Mouse (Mus musculus): ENCODE data around the gene 1700092M07Rik. TPM values are rescaled to one million over a fixed set of nuclear protein-coding genes. Genes with fewer than 3 reads are reported as not detected.

Gene 1700092M07Rik
- total RNA-seq, 1 experiment = 8.9 TPM

- Histone ChIP-seq H3K4me1 (ENCODE audit: control insufficient read depth in 2 of 2, insufficient read depth in 2 of 2, low read length in 2 of 2, poor library complexity in 1 of 2) (no peaks in the 10 kb centered on the region), H3K9me3 (ENCODE audit: control insufficient read depth, insufficient read depth, low read depth, low read length) (no peaks in the 10 kb centered on the region), H3K27ac (ENCODE audit: insufficient read depth, low read depth, low read length, poor library complexity, severe bottlenecking) (no peak overlapping the region), H3K36me3 (ENCODE audit: control insufficient read depth, insufficient read depth, low read length, poor library complexity, severe bottlenecking) (peaks cover 23% of the 10 kb centered on the region), H3K4me3 (ENCODE audit: insufficient read depth in 1 of 2, low read depth in 1 of 2, low read length in 2 of 2, poor library complexity in 1 of 2, severe bottlenecking in 1 of 2) (no peak overlapping the region), H3K9ac (ENCODE audit: insufficient read depth, low read depth, low read length, poor library complexity, severe bottlenecking) (no peak overlapping the region)
- no peak for TF ChIP-seq MAFK (IDR thresholded peaks at IDR 0.05; ENCODE audit: insufficient read depth, low read depth, low read length)
- TF ChIP-seq HCFC1 (IDR thresholded peaks at IDR 0.05; ENCODE audit: borderline replicate concordance, insufficient read depth, low read length) = no peak
- no peak for TF ChIP-seq ZC3H11A (IDR thresholded peaks at IDR 0.05; ENCODE audit: borderline replicate concordance, low read depth, low read length)
- TF ChIP-seq ZNF384 (IDR thresholded peaks at IDR 0.05; ENCODE audit: low read depth, low read length) = no peak
- TF ChIP-seq CHD2 (IDR thresholded peaks at IDR 0.05; ENCODE audit: low read depth, low read length) = no peak
- no peak for DNase-seq (ENCODE audit: low read depth, low spot score)
- in situ Hi-C loops (cut with MboI; ENCODE audit: low sequenced_read_pairs in 2 of 2, unreplicated experiment in 2 of 2) = no loop called here
Observed at GRCm38 (mm10) chr19:8760757-8761156, 20.2 kb downstream of the 1700092M07Rik start.

- H3K36me3 ChIP-seq (ENCODE audit: control insufficient read depth, insufficient read depth, low read length, poor library complexity, severe bottlenecking) = peaks cover 41% of the 10 kb centered on the region
- H3K27ac ChIP-seq (ENCODE audit: insufficient read depth, low read depth, low read length, poor library complexity, severe bottlenecking) = no peak overlapping the region
- in situ Hi-C loops (cut with MboI; ENCODE audit: low sequenced_read_pairs in 2 of 2, unreplicated experiment in 2 of 2) = no loop called here
- TF ChIP-seq CHD2 (IDR thresholded peaks at IDR 0.05; ENCODE audit: low read depth, low read length) (no peak), HCFC1 (IDR thresholded peaks at IDR 0.05; ENCODE audit: borderline replicate concordance, insufficient read depth, low read length) (no peak), ZC3H11A (IDR thresholded peaks at IDR 0.05; ENCODE audit: borderline replicate concordance, low read depth, low read length) (no peak), ZNF384 (IDR thresholded peaks at IDR 0.05; ENCODE audit: low read depth, low read length) (no peak), MAFK (IDR thresholded peaks at IDR 0.05; ENCODE audit: insufficient read depth, low read depth, low read length) (no peak)
- H3K9me3 ChIP-seq (ENCODE audit: control insufficient read depth, insufficient read depth, low read depth, low read length) = no peaks in the 10 kb centered on the region
- no peak overlapping the region for H3K4me3 ChIP-seq (ENCODE audit: insufficient read depth in 1 of 2, low read depth in 1 of 2, low read length in 2 of 2, poor library complexity in 1 of 2, severe bottlenecking in 1 of 2)
- no peak overlapping the region for H3K9ac ChIP-seq (ENCODE audit: insufficient read depth, low read depth, low read length, poor library complexity, severe bottlenecking)
- no peaks in the 10 kb centered on the region for H3K4me1 ChIP-seq (ENCODE audit: control insufficient read depth in 2 of 2, insufficient read depth in 2 of 2, low read length in 2 of 2, poor library complexity in 1 of 2)
- no peak for DNase-seq (ENCODE audit: low read depth, low spot score)
Observed at GRCm38 (mm10) chr19:8763276-8763675, 22.8 kb downstream of the 1700092M07Rik start.

GRCm38 (mm10) chr19:8765562-8765961 is 25.0 kb downstream of the 1700092M07Rik start:
- no peaks in the 10 kb centered on the region for H3K4me1 ChIP-seq (ENCODE audit: control insufficient read depth in 2 of 2, insufficient read depth in 2 of 2, low read length in 2 of 2, poor library complexity in 1 of 2)
- H3K27ac ChIP-seq (ENCODE audit: insufficient read depth, low read depth, low read length, poor library complexity, severe bottlenecking) = no peak overlapping the region
- TF ChIP-seq CHD2 (IDR thresholded peaks at IDR 0.05; ENCODE audit: low read depth, low read length) (no peak), ZC3H11A (IDR thresholded peaks at IDR 0.05; ENCODE audit: borderline replicate concordance, low read depth, low read length) (no peak), MAFK (IDR thresholded peaks at IDR 0.05; ENCODE audit: insufficient read depth, low read depth, low read length) (no peak), HCFC1 (IDR thresholded peaks at IDR 0.05; ENCODE audit: borderline replicate concordance, insufficient read depth, low read length) (no peak), ZNF384 (IDR thresholded peaks at IDR 0.05; ENCODE audit: low read depth, low read length) (no peak)
- DNase-seq (ENCODE audit: low read depth, low spot score) = no peak
- H3K9me3 ChIP-seq (ENCODE audit: control insufficient read depth, insufficient read depth, low read depth, low read length) = no peaks in the 10 kb centered on the region
- no peak overlapping the region for H3K4me3 ChIP-seq (ENCODE audit: insufficient read depth in 1 of 2, low read depth in 1 of 2, low read length in 2 of 2, poor library complexity in 1 of 2, severe bottlenecking in 1 of 2)
- peaks cover 46% of the 10 kb centered on the region for H3K36me3 ChIP-seq (ENCODE audit: control insufficient read depth, insufficient read depth, low read length, poor library complexity, severe bottlenecking)
- no peak overlapping the region for H3K9ac ChIP-seq (ENCODE audit: insufficient read depth, low read depth, low read length, poor library complexity, severe bottlenecking)
- in situ Hi-C loops (cut with MboI; ENCODE audit: low sequenced_read_pairs in 2 of 2, unreplicated experiment in 2 of 2) = no loop called here

GRCm38 (mm10) chr19:8770567-8771270 is 30.2 kb downstream of the 1700092M07Rik start, which contains the start of gene Tmem223:
Tmem223 (plus strand) TSS chr19:8770996.
- Histone ChIP-seq H3K4me3 (ENCODE audit: insufficient read depth in 1 of 2, low read depth in 1 of 2, low read length in 2 of 2, poor library complexity in 1 of 2, severe bottlenecking in 1 of 2) (peak within 1 kb of the TSS; percentile 73 to 89), H3K27ac (ENCODE audit: insufficient read depth, low read depth, low read length, poor library complexity, severe bottlenecking) (peak within 1 kb of the TSS; percentile 59), H3K36me3 (ENCODE audit: control insufficient read depth, insufficient read depth, low read length, poor library complexity, severe bottlenecking) (peaks cover 36% of the 10 kb centered on the region), H3K9me3 (ENCODE audit: control insufficient read depth, insufficient read depth, low read depth, low read length) (no peaks in the 10 kb centered on the region), H3K4me1 (ENCODE audit: control insufficient read depth in 2 of 2, insufficient read depth in 2 of 2, low read length in 2 of 2, poor library complexity in 1 of 2) (peaks cover 0 to 7% of the 10 kb centered on the region in 2 experiments; a peak in 3 of 4 replicates), H3K9ac (ENCODE audit: insufficient read depth, low read depth, low read length, poor library complexity, severe bottlenecking) (peak within 1 kb of the TSS; percentile 88)
- DNase-seq (ENCODE audit: low read depth, low spot score) = peak; percentile 68
- in situ Hi-C loops (cut with MboI; ENCODE audit: low sequenced_read_pairs in 2 of 2, unreplicated experiment in 2 of 2) = no loop called here
- TF ChIP-seq CHD2 (IDR thresholded peaks at IDR 0.05; ENCODE audit: low read depth, low read length) (no peak; the same call in 1 of the 2 replicates), HCFC1 (IDR thresholded peaks at IDR 0.05; ENCODE audit: borderline replicate concordance, insufficient read depth, low read length) (no peak), MAFK (IDR thresholded peaks at IDR 0.05; ENCODE audit: insufficient read depth, low read depth, low read length) (no peak)
